Mouse (Mus musculus) c-Kit-negative CD71-positive TER-119-positive erythroid progenitor cells, embryonic 14.5 days (primary cell): ENCODE results near the gene Rnf207.

Experiments used
- DNase-seq: peaks from one replicate; pipeline ENCODE4 v3.0.0-alpha.2; 2013; ENCODE audit warnings: low read depth, low spot score

The Rnf207 gene

DNA sequence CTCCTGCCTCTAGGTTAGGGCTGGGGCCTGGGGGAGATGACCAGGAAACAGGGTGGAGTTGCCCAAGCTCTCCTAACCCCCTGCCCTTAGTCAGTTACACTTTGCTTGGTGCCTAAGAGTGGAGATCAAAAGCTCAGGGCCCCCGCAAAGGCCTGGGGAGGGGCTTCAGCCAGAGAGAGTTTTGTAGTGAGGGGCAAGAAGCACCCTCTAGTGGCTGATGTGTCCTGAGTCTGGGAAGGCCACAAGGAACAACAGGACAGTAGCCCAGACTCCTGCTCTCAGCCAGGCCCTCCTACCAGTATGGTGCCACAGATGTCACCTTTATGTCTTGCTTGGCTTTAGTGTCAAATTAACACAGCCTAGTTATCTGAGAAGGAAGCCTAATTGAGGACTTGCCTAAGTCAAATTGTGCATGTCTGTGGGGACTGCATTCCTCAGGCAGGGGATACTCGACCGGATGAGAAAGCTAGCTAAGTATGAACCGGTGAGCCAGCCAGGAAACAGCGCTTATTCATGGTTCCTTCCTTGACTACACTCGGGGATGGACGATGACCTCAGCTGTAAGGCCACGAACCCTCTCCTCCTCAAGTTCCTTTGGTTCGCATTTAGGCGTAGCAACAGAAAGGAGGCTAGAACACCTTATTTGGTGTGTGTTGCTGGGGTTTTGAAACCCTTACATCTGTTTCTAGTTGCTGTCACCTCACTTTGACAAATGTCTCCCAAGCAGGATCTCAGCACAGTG, 24.4 kb downstream of the Rnf207 start:
- DNase-seq: no peak

DNA sequence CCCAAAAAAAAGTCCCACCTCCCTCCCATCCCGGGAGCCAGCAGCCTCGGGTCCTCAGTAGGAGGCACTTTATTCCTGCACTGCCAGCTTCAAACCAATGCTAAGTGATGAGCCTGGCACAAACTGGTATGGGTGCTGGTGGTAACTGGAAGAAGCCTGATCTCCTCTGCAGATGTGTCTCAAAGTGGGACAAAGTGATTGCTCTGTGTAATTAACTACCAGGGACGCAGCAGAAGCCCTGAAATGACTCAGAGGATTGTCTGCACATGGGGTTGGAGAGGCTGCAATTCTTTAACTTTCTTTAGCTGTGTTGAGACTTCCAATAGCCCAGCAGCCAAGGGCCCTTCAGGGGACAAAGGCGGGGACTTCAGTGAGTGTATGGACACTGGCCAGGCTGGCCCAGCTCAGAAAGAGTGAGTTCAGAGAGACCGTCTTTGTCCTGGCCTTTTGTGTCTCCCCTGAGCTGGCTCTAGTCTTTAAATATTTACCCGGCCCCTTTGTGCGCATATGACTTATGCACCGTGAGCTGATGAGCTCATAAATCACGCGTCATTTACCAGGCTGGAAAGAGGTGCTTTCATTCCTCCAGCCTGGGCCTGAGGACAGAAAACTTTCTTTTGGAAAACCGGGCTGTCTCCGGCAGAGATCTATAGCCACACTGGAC, 26.6 kb downstream of the Rnf207 start:
- DNase-seq: no peak

DNA sequence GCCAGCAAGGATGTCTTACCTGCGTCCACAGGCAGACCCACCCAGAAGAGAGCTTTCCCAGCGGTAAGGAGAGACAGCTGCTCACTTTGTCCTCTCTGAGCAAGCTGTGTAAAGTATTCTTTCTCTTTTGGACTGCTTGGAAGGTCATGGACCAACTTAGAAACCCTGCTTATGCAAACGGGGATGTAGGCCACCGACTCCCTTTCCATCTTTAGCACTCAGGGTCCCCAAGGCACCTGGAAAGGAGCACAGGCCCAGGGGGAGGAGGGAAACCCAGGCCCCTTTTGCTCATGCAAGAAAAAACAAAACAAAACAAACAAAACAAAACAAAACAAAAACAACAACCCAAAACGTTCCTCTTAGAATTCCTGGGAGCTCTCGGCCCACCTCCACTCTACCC, 27.2 kb downstream of the Rnf207 start, which contains the start of gene Hes3:
Gene Hes3 (minus strand): TSS at position 101 of the 400 bp plus-strand sequence.
- DNase-seq: no peak

DNA sequence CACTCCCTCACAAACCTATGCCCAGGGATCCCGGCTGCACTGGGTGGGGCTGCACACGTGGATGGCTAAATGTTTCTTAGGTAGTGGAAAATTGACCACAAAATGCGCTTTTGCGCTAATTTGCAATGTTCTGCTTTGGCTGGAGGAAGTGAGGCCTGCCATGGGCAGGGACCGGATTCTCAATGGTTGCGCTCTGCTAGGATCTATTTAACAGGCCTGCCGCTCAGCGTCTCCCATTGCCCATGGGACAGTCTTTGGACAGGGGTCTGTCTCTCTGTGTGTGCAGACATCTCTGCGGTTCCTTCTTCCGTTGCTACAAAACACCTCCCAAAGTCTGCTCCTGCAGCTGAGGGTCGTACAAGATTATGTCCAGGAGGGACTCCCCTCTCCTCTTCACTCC, 27.8 kb downstream of the Rnf207 start:
- DNase-seq: no peak

DNA sequence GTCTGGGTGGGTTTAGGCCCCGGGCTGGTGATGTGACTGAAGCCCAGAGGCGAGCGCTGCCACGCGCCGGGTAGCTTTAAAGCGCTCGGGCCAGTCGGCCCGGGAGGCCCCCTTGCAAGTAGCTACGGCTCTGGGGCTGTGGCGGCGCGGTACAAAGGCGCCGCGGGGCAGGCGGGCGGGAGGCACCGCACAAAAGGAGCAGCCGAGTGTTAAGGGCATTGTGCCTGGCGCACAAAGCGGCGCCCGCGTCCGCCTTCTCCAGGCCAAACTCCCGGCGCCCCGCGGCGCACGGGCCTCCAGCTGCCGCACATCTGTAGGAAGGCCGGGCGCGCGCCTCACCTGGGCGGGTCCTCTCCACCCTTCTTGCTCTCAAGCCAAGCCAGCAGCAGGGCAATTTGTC, 28.4 kb downstream of the Rnf207 start:
- no peak for DNase-seq

DNA sequence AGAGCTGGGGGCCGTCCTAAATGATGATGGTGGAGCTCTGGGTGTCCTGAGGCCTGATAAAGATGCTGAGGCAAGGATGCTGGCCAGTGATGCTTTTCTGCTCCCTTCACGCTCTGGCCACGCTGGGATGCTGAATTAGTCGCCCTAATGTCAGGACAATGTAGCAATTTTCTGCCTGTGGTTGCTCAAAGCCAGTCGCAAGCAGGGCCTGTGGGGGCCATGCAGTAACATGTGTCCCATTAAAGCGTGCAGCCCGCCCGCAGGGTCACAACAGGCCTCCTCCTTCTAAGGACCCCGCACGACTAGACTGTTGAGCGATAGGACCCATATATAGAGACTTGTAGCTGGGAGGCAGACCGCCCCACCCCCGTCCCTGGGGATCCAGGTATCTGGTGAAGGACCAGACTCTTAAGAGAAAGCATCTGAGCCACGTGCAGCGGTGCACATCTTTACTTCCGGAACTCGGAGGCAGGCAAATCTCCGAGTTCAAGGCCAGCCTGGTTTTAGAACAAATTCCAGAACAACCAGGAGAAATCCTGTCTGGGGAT, 30.3 kb downstream of the Rnf207 start:
- DNase-seq: no peak

DNA sequence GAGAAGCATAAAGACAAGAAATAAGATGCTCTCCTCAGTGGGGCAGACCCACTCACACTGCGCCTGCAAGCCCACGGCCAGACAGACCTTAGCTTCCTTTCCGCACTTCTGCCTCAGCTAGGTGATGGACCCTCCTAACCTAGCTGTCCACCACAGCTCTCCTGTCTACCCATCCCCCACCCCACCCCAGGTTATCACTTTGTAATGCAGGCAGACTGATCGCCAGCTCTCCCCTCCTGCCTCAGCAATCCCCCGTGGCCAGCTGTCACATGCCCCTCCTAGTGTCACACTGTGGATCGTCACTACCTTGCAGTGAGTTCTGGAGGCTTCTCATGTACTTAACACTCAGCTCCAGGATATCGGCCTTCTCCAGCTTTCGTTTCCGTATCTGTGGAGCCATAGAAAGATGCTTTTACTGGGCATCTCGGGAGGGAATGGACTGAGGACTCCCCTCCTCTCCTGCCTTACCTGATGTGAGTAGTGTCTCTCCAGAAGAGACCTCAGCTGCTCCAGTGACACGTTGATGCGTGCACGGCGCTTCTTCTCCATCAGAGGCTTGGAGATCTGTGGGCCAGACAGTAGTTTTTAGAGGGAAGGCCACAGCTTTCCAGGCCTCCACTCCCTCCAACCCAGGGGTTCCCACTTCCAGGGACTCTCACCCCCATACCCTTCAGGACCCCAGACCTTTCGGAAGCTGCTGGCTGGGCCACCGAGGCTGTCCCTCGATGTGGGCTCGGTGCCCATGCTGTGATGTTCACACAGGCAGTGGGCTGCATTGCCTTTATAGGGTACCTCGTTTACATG, 31.3 kb downstream of the Rnf207 start:
- DNase-seq: no peak

DNA sequence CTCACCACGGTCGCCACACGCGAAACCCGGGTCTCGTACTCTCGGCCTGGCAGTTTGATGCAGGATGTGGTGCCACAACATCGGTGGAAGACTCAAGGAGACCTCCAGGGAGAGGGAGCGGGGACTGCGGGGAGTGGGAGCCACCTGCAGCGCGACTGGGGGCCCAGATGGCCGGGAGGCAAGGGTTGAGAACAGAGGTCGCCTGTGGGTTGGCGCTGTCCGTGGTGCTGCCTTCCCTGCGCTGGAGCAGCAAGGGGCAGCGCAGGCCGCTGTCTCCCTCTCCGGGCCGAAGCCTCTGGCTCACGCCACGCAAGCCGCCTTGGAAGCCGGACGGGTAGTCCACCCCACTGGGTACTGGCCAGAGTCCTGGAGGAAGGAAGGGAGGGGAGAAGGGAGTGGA, 31.9 kb downstream of the Rnf207 start:
- DNase-seq: no peak

DNA sequence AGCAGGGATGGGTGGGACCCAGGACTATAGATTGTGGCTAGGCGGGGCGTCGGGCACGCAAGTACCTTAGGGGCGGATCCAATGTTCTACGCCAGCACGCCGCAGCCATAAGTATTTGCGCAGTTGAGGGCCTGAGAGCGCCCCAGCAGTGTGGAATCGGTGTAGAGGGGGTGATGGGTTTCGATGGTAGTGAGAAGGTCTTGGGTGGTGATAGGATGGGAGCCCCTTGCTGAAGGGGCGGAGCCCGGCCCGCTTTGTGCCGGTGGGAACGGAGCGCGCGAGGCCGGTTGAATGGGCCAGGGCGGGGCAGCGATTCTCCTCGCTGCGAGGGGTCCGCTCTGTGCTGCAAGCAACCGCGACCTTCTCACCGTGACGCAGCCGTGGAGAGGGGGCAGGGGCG, 32.6 kb downstream of the Rnf207 start:
- DNase-seq: no peak

DNA sequence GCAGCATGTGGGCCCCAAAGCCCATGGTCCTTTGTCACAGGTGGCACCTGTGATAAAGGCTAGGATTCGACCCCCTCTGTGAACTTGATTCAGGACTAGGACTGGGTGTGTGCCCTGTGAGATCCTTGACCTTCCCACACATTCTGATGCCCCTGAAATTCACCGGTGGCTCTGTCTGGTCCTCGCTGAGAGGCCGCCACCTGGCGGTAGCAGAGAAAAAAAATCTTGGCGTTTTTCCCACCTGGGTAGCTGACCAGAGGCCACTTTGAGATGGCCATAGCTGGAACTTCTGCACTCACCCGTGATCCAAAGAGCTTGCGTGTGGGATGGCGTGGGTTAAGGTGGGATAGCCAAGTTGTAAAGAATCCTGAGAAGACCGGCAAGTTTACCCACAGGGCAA, 33.3 kb downstream of the Rnf207 start:
- no peak for DNase-seq

DNA sequence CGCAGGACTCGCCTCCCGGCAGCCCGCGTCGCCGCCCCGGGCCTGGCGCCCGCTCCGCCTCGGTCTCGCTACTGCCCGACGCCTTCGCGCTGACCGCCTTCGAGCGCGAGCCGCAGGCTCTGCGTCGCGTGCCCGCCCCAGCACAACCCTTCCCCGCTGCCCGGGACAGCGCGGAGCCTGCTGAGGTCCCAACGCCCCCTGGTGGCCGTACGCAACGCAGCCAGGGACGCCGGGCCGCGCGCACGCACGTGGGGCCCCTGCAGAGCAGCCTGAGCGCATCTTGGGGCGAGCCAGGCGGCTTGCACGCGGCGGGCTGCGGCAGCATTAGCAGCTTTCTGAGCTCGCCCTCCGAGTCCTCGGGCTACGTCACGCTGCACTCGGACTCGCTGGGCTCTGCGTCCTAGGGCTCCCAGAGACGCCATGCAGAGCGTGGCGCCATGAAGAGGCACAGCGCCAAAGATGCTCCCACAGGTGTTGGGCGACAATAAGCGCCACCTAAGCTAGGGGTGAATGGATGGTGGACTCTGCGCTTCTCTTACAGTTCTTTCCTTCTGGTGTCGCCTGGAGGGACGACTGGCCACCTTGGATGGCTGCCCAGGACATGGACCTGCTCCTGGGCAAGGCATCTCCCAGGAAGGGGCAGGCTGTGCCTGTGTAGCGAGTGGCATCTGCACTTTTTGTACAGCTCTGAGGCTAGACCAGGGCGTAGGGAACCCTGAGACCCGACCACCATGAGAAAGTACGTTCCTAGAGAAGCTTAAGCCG, 35.4 kb downstream of the Rnf207 start:
- DNase-seq: no peak

DNA sequence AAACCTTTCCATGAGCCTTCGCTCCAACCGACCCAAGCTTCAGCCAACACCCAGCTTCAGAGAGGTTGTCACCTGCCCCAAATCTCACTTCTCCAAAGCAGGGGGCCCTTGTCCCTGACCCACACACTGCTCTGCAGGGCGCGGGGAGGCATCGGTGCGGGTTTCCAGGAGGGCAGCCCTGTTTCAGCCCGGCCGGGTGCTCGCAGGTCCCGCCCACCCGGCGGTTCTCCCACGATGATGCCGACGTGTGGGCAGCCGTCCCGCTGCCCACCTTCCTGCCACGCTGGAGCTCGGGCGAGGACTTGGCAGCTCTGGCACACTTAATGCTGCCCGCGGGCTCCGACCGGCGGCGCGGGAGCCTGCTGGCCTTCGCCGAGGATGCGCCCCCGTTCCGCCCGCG, 36.1 kb downstream of the Rnf207 start:
- no peak for DNase-seq

DNA sequence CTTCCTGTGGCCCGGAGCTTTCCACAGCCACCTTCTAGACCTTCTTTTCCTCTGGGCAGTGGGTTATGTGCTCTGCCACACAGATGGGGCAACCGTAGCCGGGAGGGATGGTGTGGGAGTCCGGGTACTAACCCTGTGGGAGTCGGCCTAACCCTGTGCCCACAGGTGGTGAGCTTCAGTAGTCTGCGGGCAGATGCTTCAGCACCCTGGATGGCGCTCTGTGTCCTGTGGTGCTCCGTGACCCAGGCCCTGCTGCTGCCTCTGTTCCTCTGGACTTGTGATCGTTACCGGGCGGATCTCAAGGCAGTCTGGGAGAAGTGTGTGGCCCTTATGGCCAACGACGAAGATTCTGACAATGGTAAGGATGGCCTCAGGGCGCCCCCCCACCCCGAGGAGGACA, 37.2 kb downstream of the Rnf207 start:
- DNase-seq: no peak

DNA sequence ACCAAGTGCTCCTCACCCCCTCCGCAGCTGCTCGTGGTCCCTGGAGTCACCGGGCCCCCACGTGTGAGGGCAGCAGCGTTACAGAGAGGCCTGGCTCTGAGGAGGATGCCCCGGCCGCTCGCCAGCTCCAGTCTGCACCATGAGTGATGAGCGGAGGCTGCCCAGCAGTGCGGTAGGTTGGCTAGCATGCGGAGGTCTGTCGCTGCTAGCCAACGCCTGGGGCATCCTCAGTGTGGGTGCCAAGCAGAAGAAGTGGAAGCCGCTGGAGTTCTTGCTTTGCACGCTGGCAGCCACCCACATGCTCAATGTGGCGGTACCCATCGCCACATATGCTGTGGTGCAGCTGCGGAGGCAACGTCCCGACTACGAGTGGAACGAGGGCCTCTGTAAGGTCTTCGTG, 39.8 kb downstream of the Rnf207 start:
- no peak for DNase-seq

DNA sequence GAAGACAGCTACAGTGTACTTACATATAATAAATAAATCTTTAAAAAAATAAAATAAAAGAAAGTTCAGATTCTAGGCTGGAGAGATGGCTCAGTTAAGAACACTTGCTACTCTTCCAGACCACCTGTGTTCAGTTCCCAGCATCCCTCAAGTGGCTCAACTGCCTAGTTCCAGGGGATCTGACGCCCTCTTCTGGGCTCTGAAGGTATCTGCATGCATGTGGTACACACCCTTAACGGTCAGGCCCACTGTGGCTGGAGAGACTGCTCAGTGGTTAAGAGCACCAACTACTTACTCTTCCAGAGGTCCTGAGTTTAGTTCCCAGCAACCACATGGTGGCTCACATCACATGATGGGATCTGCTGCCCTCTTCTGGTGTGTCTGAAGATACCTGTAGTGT, 40.9 kb downstream of the Rnf207 start:
- no peak for DNase-seq

DNA sequence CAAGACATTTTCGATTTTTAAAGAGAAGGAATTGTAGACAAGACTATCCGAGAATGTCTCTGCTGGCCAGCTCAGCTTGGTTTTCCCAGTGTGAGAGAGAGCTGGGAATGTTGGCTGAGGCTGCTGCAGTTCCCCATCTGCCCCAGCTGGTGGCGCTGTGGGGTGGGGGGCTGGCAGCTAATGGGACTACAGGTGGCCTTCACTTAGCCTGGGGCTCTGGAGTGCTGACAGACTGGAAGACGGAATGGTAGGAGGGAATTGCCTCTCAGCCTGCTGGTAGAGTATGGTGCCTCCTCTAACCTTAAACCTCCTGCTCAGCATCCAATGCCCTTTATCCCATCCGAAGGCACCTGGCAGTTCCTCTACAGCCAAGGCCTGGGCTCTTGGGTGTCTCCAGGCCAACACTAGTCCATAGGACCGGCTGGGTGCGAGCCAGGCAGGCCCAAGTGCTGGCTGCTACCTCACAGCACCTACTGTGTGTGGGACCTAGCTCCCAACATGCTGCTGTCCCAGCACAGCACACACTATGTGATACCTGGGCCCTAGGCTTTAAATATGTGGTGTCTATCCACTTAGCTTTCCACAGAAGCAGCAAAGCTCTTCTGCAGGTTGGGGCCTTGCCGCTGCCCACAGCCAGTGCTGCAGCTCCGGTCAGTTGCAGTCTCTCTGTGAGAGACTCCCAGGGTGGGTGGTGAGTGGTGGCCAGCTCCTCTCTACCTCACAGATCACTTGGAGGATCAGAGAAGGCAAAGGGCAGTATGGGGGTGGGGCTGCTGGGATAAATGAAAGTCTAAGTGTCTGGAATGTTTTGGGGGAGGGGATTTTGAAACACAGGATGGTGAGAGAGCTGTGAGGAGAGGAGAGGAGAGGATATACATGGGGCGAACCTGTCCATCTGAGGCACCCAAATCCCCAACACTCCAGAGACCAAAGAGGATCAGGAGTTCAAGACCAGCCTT, 42.1 kb downstream of the Rnf207 start:
- no peak for DNase-seq

DNA sequence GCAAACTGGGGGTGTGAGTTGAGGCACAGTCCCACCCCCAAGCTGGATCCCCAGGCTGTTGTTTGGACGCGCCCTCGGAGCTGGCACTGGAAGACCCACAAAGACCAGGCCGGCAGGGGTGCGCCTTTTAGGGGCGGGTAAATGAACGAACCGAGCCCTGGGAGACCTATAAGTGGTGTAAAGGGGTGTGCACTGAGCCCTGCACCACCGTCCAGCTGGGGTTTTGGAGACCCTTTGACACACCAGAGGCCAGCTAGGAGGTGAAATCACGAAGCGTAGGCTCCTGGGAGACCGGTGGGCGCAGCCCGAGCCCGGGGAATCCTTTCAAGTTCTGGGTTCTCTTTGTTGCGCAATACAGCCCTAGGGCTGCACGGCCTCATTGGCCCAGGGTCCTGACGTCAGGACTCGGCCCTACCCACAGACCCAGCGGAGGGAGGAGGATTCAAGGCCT, 44.1 kb downstream of the Rnf207 start:
- DNase-seq: no peak

DNA sequence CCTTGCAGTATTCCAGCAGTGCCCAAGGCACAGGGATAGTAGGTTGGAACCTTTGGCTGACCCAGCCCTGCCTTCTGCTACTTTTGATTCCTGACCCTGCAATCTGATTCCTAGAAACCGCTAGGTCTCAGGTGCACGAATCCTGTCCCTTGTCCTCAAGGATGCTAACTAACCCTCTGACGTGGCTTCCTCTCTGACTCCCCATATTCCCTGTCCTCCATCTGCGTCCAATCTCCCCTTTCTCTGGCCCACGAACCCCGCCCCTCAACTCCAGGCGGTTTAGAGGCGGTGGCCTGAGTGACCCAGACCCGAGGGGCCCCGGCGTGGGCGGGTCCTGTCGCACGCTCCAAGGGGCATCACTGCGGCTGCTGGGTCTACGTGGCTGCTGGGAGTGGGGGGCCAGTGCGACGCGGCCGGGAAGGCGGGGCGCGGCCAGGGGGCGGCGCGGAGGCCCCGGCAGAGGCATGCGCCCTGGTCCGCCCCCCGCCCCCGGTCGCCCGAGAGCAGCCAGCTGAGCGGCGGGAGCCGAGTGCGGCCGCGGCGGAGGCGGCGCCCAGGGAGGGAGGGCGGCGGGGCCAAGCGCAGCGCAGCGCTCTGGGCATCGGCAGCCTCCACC, 45.1 kb downstream of the Rnf207 start, which contains the start of gene Gpr153:
Gene Gpr153 (plus strand): TSS at position 612 of the 616 bp plus-strand sequence.
- DNase-seq: no peak

DNA sequence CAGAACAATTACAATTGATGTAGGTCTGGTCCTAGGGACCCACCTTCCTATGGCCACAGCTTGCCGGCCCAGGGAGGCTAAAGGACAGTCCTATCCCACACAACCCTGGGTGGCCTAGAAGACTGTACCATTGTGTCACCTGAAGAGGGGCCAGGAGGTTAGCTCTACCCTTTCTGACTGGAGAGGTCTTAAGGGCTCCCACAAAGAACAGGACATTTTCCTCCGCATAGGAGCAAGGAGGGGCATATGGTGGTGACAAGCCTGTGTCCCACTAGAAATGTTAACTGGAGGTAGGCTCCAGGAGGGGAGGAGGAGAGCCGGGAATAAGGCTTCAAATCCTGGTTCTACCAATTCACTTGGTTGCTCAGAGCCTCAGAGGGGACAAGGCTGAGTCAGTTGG, 45.6 kb downstream of the Rnf207 start:
- DNase-seq: no peak
